Comparison of ENCODE assay signal across 11 mouse cellular contexts in the genomic region with DNA sequence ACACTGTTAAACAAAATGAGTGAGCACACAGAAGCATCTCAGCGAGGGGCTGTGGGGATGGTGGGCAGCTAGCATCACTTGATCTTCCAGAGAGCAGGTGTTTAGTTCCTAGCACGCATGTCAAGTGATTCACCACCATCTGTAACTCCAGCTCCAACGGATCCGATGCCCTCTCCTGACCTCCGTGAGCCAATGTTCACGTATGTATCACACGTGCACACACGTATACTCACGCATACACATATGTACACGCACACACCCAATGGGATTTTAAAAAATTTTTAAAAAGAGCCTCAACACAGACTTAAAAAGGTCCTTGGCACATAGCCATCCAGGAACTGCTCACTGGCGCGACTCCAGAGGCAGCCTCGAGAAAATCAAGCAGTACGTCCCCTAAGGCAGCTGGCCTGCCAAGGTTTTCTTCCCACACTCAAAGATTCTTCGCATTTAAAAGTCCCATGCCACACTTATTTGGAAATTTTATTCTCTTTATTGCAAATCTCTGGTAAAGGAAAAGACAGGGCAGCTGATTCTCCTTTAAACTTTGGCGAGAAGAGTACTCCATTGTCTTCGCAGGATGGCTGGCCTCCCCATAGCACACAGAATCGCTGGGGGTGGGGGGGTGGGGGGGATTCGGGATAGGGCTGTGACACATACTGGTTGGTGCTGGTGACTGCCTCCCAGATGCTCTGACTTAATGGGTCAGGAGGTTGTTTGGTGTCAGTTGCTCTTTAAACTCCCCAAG. TPM values are rescaled to one million over a fixed set of nuclear protein-coding genes. Genes with fewer than 3 reads are reported as not detected.
DNase-seq lines count a peak whose midpoint lies in the region; ATAC-seq and TF ChIP-seq lines count a peak whose summit lies in the region.
"Had no signal": no experiment of that assay in that cellular context is flagged by ENCODE, and none has a peak within 500 bp of the region (broad histone marks: within the 10 kb centered on the region; RNA-seq: fewer than 3 reads in every experiment).

No protein-coding gene starts in this region.

- H3K4me3 ChIP-seq in intestine, embryonic 14.5 days (ENCODE audit: low read depth, low read length), result no peak overlapping the region
- no peak overlapping the region for H3K4me3 ChIP-seq in intestine, embryonic 15.5 days (replicated peaks)
- no peak overlapping the region for H3K4me3 ChIP-seq in limb, embryonic 14.5 days (replicated peaks; ENCODE audit: low read length)
- H3K4me3 ChIP-seq: embryonic facial prominence, embryonic 12.5 days had no signal

- 64% methylated on average over 19 of the region's 19 CpGs for WGBS in intestine, embryonic 14.5 days
- WGBS in intestine, embryonic 15.5 days, result 53% methylated on average over 19 of the region's 19 CpGs
- 36% methylated on average over 19 of the region's 19 CpGs for WGBS in limb, embryonic 14.5 days

- no peak for TF ChIP-seq CTCF in brain, embryonic 14.5 days (IDR thresholded peaks at IDR 0.05; ENCODE audit: borderline replicate concordance, extremely low read depth, insufficient read depth, insufficient read length)

- no peak overlapping the region for H3K4me2 ChIP-seq in intestine, embryonic 14.5 days (ENCODE audit: low read length)
- H3K4me2 ChIP-seq in intestine, embryonic 15.5 days (replicated peaks), result no peak overlapping the region
- peak overlapping the region; percentile 11; the same call in 1 of the 2 replicates for H3K4me2 ChIP-seq in limb, embryonic 14.5 days (replicated peaks; ENCODE audit: low read depth, low read length, severe bottlenecking)
- H3K4me2 ChIP-seq: embryonic facial prominence, embryonic 12.5 days had no signal

- H3K4me1 ChIP-seq in intestine, embryonic 14.5 days (replicated peaks; ENCODE audit: control insufficient read depth, insufficient read depth, low read length), result peaks cover 16% of the 10 kb centered on the region
- H3K4me1 ChIP-seq in intestine, embryonic 15.5 days (replicated peaks), result peaks cover 12% of the 10 kb centered on the region; the same call in 1 of the 2 replicates
- H3K4me1 ChIP-seq in limb, embryonic 14.5 days (ENCODE audit: control insufficient read depth, insufficient read depth, low read length), result peaks cover 21% of the 10 kb centered on the region

- H3K36me3 ChIP-seq in intestine, embryonic 14.5 days (ENCODE audit: control insufficient read depth, insufficient read depth, low read length), result no peaks in the 10 kb centered on the region
- H3K36me3 ChIP-seq in intestine, embryonic 15.5 days, result no peaks in the 10 kb centered on the region
- no peaks in the 10 kb centered on the region for H3K36me3 ChIP-seq in limb, embryonic 14.5 days (ENCODE audit: control insufficient read depth, insufficient read depth, low read length)
- H3K36me3 ChIP-seq: embryonic facial prominence, embryonic 12.5 days had no signal

- 0 out of 2 replicates have a peak, but pooled peaks cover 2% of the 10 kb centered on the region for H3K9me3 ChIP-seq in intestine, embryonic 14.5 days (ENCODE audit: control insufficient read depth, low read length)
- H3K9me3 ChIP-seq in intestine, embryonic 15.5 days, result no peaks in the 10 kb centered on the region
- H3K9me3 ChIP-seq in limb, embryonic 14.5 days (ENCODE audit: control insufficient read depth, low read length), result no peaks in the 10 kb centered on the region
- H3K9me3 ChIP-seq: embryonic facial prominence, embryonic 12.5 days had no signal

- TF ChIP-seq POLR2A in brain, embryonic 14.5 days (IDR thresholded peaks at IDR 0.05; ENCODE audit: borderline replicate concordance, extremely low read depth, insufficient read depth, insufficient read length, poor library complexity, severe bottlenecking), result no peak
- TF ChIP-seq POLR2A in limb, embryonic 14.5 days (IDR thresholded peaks at IDR 0.05; ENCODE audit: borderline replicate concordance, extremely low read depth, insufficient read depth, insufficient read length), result no peak

- no peak overlapping the region for H3K9ac ChIP-seq in intestine, embryonic 14.5 days (ENCODE audit: low read length)
- H3K9ac ChIP-seq in intestine, embryonic 15.5 days, result no peak overlapping the region
- no peak overlapping the region for H3K9ac ChIP-seq in limb, embryonic 14.5 days (ENCODE audit: low read depth, low read length, severe bottlenecking)
- H3K9ac ChIP-seq: embryonic facial prominence, embryonic 12.5 days had no signal

- peak; percentile 68 for DNase-seq in intestine, embryonic 14.5 days (ENCODE audit: low spot score)
- DNase-seq in NIH3T3 (ENCODE audit: low read depth), result peak; percentile 43
- peak; percentile 72 for DNase-seq in brain, embryonic 14.5 days (ENCODE audit: low read depth)
- peak; percentile 85 for DNase-seq in limb, embryonic 14.5 days (ENCODE audit: low spot score)
- no peak for DNase-seq in thymus, postnatal 10 days (ENCODE audit: low spot score in 2 of 2)
- no peak for DNase-seq in gastrocnemius, adult 8-10 months (ENCODE audit: low spot score in 2 of 2)

- H3K27me3 ChIP-seq in intestine, embryonic 14.5 days (replicated peaks; ENCODE audit: control insufficient read depth, insufficient read depth, low read length), result no peaks in the 10 kb centered on the region
- no peaks in the 10 kb centered on the region for H3K27me3 ChIP-seq in intestine, embryonic 15.5 days (replicated peaks)
- no peaks in the 10 kb centered on the region for H3K27me3 ChIP-seq in limb, embryonic 14.5 days (ENCODE audit: control insufficient read depth, insufficient read depth, low read length)
- H3K27me3 ChIP-seq: embryonic facial prominence, embryonic 12.5 days had no signal

- no peak for ATAC-seq in intestine, embryonic 14.5 days (replicated peaks; ENCODE audit: low FRiP score, low TSS enrichment, low read depth)
- no peak for ATAC-seq in intestine, embryonic 15.5 days
- ATAC-seq in limb, embryonic 14.5 days (ENCODE audit: low FRiP score, low read depth), result peak; percentile 66; the same call in 1 of the 2 replicates
- no peak for ATAC-seq in erythroid progenitor cell, adult 5-6 weeks (replicated peaks; ENCODE audit: low FRiP score, poor library complexity, severe bottlenecking)

- H3K27ac ChIP-seq in intestine, embryonic 14.5 days (ENCODE audit: low read depth), result no peak overlapping the region
- H3K27ac ChIP-seq in intestine, embryonic 15.5 days, result no peak overlapping the region
- no peak overlapping the region for H3K27ac ChIP-seq in limb, embryonic 14.5 days (replicated peaks; ENCODE audit: low read depth, low read length)
- H3K27ac ChIP-seq: embryonic facial prominence, embryonic 12.5 days had no signal

RNA-seq across cellular contexts. Expression of a gene that starts 50.3 kb away (rescaled TPM):
- 3.6 and 5.0 TPM in 2 replicates for polyA plus RNA-seq in intestine, embryonic 14.5 days (2014; fragmentation: Nextera tagmentation; extraction: Ambion mirVana)
- polyA plus RNA-seq in intestine, embryonic 15.5 days (2015; fragmentation: Nextera tagmentation; extraction: Ambion mirVana), result 8.3 and 8.9 TPM in 2 replicates
- polyA plus RNA-seq in brain, embryonic 14.5 days (2012; rRNA removed), result not detected in 2 replicates
- polyA plus RNA-seq in limb, embryonic 14.5 days (2012; rRNA removed), result 0.01 and 0.03 TPM in 2 replicates
- polyA plus RNA-seq in limb, embryonic 14.5 days (2014; fragmentation: Nextera tagmentation; extraction: Ambion mirVana), result 0.04 and 0.06 TPM in 2 replicates
- total RNA-seq in gastrocnemius, adult 8-10 months (2022), result not detected
- not detected in 2 replicates for total RNA-seq in erythroid progenitor cell, adult 5-6 weeks (2015; ENCODE audit: low replicate concordance)
- not detected in 2 replicates for total RNA-seq in erythroid progenitor cell, adult 5-6 weeks (2017; ENCODE audit: low replicate concordance)
- total RNA-seq: layer of hippocampus, adult 8-10 months had no signal
- polyA plus RNA-seq: embryonic facial prominence, embryonic 12.5 days; neural tube, embryonic 11.5 days had no signal

RNA-seq across cellular contexts. Expression of a gene that starts 54.1 kb away (rescaled TPM):
- 3.7 and 6.5 TPM in 2 replicates for polyA plus RNA-seq in intestine, embryonic 14.5 days (2014; fragmentation: Nextera tagmentation; extraction: Ambion mirVana)
- 7.1 and 10.9 TPM in 2 replicates for polyA plus RNA-seq in intestine, embryonic 15.5 days (2015; fragmentation: Nextera tagmentation; extraction: Ambion mirVana)
- 3.1 and 5.0 TPM in 2 replicates for polyA plus RNA-seq in brain, embryonic 14.5 days (2012; rRNA removed)
- 3.2 TPM in 2 replicates for polyA plus RNA-seq in limb, embryonic 14.5 days (2012; rRNA removed)
- polyA plus RNA-seq in limb, embryonic 14.5 days (2014; fragmentation: Nextera tagmentation; extraction: Ambion mirVana), result 6.2 and 6.7 TPM in 2 replicates
- total RNA-seq in gastrocnemius, adult 8-10 months (2022), result under 1 TPM; 0.68 to 0.97 (median 0.85) TPM
- not detected in 2 replicates for total RNA-seq in erythroid progenitor cell, adult 5-6 weeks (2015; ENCODE audit: low replicate concordance)
- total RNA-seq in erythroid progenitor cell, adult 5-6 weeks (2017; ENCODE audit: low replicate concordance), result not detected in 2 replicates

Comparison
In these comparisons a context has a peak if more than half of its experiments do, and no peak if none do; other contexts are left out.
1. DNase-seq: peak in intestine, embryonic 14.5 days (single experiment), NIH3T3 (single experiment), brain, embryonic 14.5 days (single experiment) and limb, embryonic 14.5 days (single experiment); none in thymus, postnatal 10 days (0 of 2) and gastrocnemius, adult 8-10 months (0 of 2).